Mouse (Mus musculus) heart, postnatal 0 days (tissue): Measurements from ENCODE around the gene Cnbd2. TPM values are rescaled to one million over a fixed set of nuclear protein-coding genes. Genes with fewer than 3 reads are reported as not detected.

ENCODE experiments used
- ATAC-seq: fragments of 200-750 bp; cut with Nextera tagmentation; 2 replicates; pipeline ENCODE4 v1.8.0; 2017; ENCODE audit warnings: low read depth, moderate number of reproducible peaks, moderate library complexity; ENCODE audit not compliant: insufficient read depth
- DNase-seq: peaks from one replicate; pipeline ENCODE4 v3.0.0-alpha.2; 2016; ENCODE audit warnings: low spot score
- H3K27ac ChIP-seq: fragments of 300-500 bp; sonication (generic); 2 replicates; pipeline ENCODE4 v1.5.1; 2014; ENCODE audit warnings: low read depth, mild to moderate bottlenecking
- H3K27me3 ChIP-seq: fragments of 300-500 bp; sonication (generic); 2 replicates; pipeline ENCODE4 v1.6.1; 2014; ENCODE audit warnings: low read length, mixed read lengths; ENCODE audit not compliant: control insufficient read depth, insufficient read depth
- H3K36me3 ChIP-seq: fragments of 300-500 bp; sonication (generic); replicated peaks from 2 replicates; pipeline ENCODE4 v1.6.1; 2014; ENCODE audit warnings: low read length, mixed read lengths; ENCODE audit not compliant: control insufficient read depth, insufficient read depth
- H3K4me1 ChIP-seq: fragments of 300-500 bp; sonication (generic); 2 replicates; pipeline ENCODE4 v1.6.1; 2014; ENCODE audit warnings: antibody characterized with exemption; ENCODE audit not compliant: control insufficient read depth, insufficient read depth
- H3K4me2 ChIP-seq: fragments of 300-500 bp; sonication (generic); 2 replicates; pipeline ENCODE4 v1.6.1; 2014; ENCODE audit warnings: low read depth, mild to moderate bottlenecking, low read length, moderate library complexity
- H3K4me3 ChIP-seq: fragments of 300-500 bp; sonication (generic); 2 replicates; pipeline ENCODE4 v1.5.1; 2014; ENCODE audit warnings: low read depth, low read length
- H3K9ac ChIP-seq: fragments of 300-500 bp; sonication (generic); replicated peaks from 2 replicates; pipeline ENCODE4 v1.6.1; 2014; ENCODE audit warnings: low read depth, low read length, mixed read lengths
- H3K9me3 ChIP-seq: fragments of 300-500 bp; sonication (generic); replicated peaks from 2 replicates; pipeline ENCODE4 v1.6.1; 2016; ENCODE audit warnings: low read length; ENCODE audit not compliant: control insufficient read depth
- CTCF ChIP-seq: IDR thresholded peaks from 2 replicates; pipeline ENCODE4 v1.5.1; 2016; ENCODE audit warnings: antibody characterized with exemption, control low read depth, low read depth
- EP300 ChIP-seq: IDR thresholded peaks from 2 replicates; pipeline ENCODE4 v1.6.1; 2016; ENCODE audit warnings: antibody characterized with exemption, low read depth
- WGBS: fragments of 180-500 bp; shearing (Covaris S2); extraction: QIAGEN DNeasy Blood & Tissue Kit; methylation state at CpG from one replicate; pipeline ENCODE4 v1.1.7; 2014; 5-methylcytosine and 5-hydroxymethylcytosine counted together
- polyA plus RNA-seq: library from polyadenylated mRNA; unstranded; fragments of >200 nt; fragmentation: Nextera tagmentation; extraction: Ambion mirVana; gene quantifications from 2 replicates; pipeline ENCODE4 v1.2.1, GENCODE M21; 2015
- total RNA-seq: library from RNA; depleted of rRNA; stranded (reverse); fragments of >200 nt; gene quantifications from 2 replicates; pipeline ENCODE4 v1.2.3, GENCODE M21; 2014; ENCODE audit warnings: low replicate concordance

Cnbd2 gene
- total and polyA plus RNA-seq, 2 experiments from 2014 or later = 1.1 to 3.7 TPM

DNA sequence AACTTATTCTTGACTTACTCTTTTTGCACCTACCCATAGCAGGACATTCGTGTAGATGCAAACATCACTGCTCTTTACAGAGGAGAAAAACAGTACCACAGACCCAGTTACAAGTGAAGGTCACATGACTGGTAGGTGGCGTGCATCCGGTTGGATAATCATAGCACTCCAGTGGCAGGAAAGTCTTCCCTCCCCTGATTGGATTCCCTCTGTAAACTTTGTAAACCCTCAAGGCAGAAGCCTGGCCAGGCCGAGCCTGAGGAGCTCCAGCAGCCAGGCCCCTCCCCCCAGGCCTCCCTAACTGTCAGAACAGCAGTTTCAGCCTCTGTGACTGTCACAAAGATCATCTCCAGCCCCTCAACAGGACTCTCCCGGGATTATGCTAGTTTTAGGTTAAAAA, 12.6 kb downstream of the Cnbd2 start:
- Histone ChIP-seq H3K9me3 (no peaks in the 10 kb centered on the region), H3K4me3 (no peak overlapping the region), H3K9ac (no peak overlapping the region), H3K4me2 (no peak overlapping the region; the same call in 1 of the 2 replicates), H3K27ac (peak overlapping the region; percentile 57), H3K4me1 (peaks cover 5% of the 10 kb centered on the region; the same call in 1 of the 2 replicates), H3K36me3 (no peaks in the 10 kb centered on the region), H3K27me3 (no peaks in the 10 kb centered on the region)
- DNase-seq (peak; percentile 54), ATAC-seq (peak; percentile 66)
- no peak for TF ChIP-seq EP300
- no peak for TF ChIP-seq CTCF
- WGBS = 16% methylated on average over 5 of the region's 5 CpGs

DNA sequence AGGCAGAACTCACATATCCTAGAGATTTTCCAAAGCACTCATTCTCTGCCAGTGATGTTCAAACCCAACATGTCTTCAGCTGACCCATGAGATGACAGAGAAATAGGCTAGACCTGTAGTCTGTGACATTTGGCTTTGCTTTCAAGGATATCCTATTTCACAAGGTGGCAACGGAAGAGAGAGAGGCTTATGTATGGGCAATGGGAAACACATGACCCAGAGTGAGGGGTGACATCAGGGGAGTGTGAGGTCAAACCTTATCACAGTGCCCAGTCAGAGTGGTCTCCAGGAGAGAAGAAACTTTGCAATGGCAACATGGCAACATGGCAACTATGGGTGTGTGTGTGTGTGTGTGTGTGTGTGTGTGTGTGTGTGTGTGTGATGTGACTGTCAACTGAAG, 18.6 kb downstream of the Cnbd2 start:
- DNase-seq (no peak), ATAC-seq (no peak)
- Histone ChIP-seq H3K27ac (no peak overlapping the region), H3K4me1 (no peaks in the 10 kb centered on the region), H3K36me3 (no peaks in the 10 kb centered on the region), H3K4me3 (no peak overlapping the region), H3K9me3 (no peaks in the 10 kb centered on the region), H3K27me3 (no peaks in the 10 kb centered on the region), H3K4me2 (no peak overlapping the region), H3K9ac (no peak overlapping the region)
- TF ChIP-seq CTCF (no peak), EP300 (no peak)
- 52% methylated on average over 1 of the region's 1 CpGs for WGBS

- Histone ChIP-seq H3K27ac (no peak overlapping the region), H3K36me3 (no peaks in the 10 kb centered on the region), H3K27me3 (no peaks in the 10 kb centered on the region), H3K4me2 (no peak overlapping the region), H3K9ac (no peak overlapping the region), H3K4me3 (no peak overlapping the region), H3K9me3 (no peaks in the 10 kb centered on the region), H3K4me1 (no peaks in the 10 kb centered on the region)
- WGBS = 60% methylated on average over 7 of the region's 7 CpGs
- DNase-seq (no peak), ATAC-seq (no peak)
- TF ChIP-seq CTCF (no peak), EP300 (no peak)
These were observed 19.4 kb downstream of the Cnbd2 start for GRCm38 (mm10) chr2:156331446-156331965.

- no peak for ATAC-seq
These were observed 28.0 kb downstream of the Cnbd2 start for GRCm38 (mm10) chr2:156340078-156340477.

DNA sequence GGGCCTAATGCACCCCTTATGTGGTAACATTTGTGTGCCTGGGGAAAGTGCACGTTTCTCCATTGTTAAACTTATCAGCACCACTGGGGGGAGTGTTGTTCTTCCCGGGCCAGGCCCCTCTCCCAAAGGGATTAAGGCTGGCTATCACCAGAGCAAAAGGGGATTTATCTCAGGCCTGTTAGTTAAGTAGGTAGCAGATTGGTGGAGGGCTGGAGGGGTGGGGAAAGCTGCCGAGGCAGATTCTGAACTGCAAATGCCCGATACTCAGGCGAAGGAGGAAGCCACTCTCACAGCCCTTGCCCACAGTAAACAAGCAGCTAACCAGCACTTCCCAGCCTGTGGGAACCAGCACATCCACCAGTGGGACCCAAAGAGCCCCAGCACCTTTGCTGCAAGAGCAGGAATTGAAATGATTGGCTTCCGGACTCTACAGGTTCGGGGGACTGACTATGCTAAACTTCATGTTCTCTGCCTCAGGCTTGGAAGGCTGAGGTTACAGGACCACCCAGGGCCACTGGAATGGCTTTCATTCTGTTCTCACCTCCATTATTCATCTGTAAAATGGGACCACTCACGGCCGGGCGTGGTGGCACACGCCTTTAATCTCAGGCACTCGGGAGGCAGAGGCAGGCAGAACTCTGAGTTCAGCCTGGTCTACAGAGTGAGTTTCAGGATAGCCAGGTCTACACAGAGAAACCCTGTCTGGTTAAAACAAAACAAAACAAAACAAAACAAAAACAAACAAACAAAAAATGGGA, 32.9 kb downstream of the Cnbd2 start:
- DNase-seq (peak; percentile 26), ATAC-seq (no peak; the same call in 1 of the 2 replicates)
- no peaks in the 10 kb centered on the region for H3K36me3 ChIP-seq
- peak; percentile 34; the same call in 1 of the 2 replicates for TF ChIP-seq CTCF
- no peak for TF ChIP-seq EP300
- H3K4me2 ChIP-seq = no peak overlapping the region; the same call in 1 of the 2 replicates
- no peak overlapping the region for H3K4me3 ChIP-seq
- H3K9me3 ChIP-seq = no peaks in the 10 kb centered on the region
- no peaks in the 10 kb centered on the region for H3K4me1 ChIP-seq
- H3K27ac ChIP-seq = no peak overlapping the region
- 49% methylated on average over 12 of the region's 12 CpGs for WGBS
- no peak overlapping the region for H3K9ac ChIP-seq
- no peaks in the 10 kb centered on the region for H3K27me3 ChIP-seq

More at GRCm38 (mm10) chr2:156340078-156340477, 28.0 kb downstream of the Cnbd2 start:
- 46% methylated on average over 4 of the region's 4 CpGs for WGBS
- H3K9ac ChIP-seq = no peak overlapping the region
- H3K27ac ChIP-seq = no peak overlapping the region
- H3K36me3 ChIP-seq = no peaks in the 10 kb centered on the region
- H3K4me3 ChIP-seq = no peak overlapping the region
- H3K9me3 ChIP-seq = no peaks in the 10 kb centered on the region
- TF ChIP-seq EP300 (no peak), CTCF (no peak)
- no peak for DNase-seq
- no peaks in the 10 kb centered on the region for H3K27me3 ChIP-seq
- no peak overlapping the region for H3K4me2 ChIP-seq
- no peaks in the 10 kb centered on the region for H3K4me1 ChIP-seq
